Mouse (Mus musculus): ENCODE results near the gene Vsig2.

Vsig2 gene

GRCm38 (mm10) chr9:37530888-37531705 is 8.0 kb upstream of the Vsig2 start:
- ATAC-seq (ENCODE audit: insufficient number of reproducible peaks, low FRiP score, low TSS enrichment): peak; percentile 66

DNA sequence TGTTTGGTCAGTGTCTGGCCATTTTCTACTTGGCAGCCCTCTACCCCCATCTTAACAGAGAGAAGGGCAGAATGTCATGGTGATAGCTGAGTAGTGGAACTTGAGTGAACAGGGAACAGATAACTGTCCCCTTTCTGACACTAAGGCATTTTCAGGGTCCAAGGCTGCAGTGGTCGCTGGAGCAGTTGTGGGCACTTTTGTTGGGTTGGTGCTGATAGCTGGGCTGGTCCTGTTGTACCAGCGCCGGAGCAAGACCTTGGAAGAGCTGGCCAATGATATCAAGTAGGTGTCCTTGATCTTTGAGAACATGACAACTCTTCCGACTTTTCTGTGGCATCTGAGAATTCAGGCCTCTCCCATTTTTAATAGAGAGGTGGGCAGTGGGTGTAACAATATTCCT is 2.2 kb upstream of the Vsig2 start:
- no peak for ATAC-seq (ENCODE audit: insufficient number of reproducible peaks, low FRiP score, low TSS enrichment)

DNA sequence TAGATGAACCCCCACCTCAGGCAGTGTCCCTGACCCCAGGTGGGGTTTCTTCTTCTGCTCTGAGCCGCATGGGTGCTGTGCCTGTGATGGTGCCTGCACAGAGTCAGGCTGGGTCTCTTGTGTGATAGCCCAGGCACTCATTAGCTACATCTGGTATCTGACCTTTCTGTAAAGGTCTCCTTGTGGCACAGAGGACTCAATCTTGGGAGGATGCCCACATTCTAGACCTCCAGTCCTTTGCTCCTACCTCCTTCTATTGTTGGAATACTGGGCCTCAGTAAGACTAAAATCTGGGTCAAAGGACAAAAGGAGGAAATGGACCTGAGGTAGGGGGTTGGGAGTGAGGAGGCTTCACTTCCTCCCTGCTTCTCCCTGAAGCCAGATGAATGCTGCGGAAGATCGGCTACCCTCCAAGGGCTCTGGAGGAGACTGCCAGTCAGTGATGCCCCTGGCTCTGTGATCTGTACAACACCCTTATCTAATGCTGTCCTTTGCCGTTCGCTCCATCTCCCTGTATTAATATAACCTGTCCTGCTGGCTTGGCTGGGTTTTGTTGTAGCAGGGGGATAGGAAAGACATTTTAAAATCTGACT is 1.3 kb upstream of the Vsig2 start:
- no peak for ATAC-seq (ENCODE audit: insufficient number of reproducible peaks, low FRiP score, low TSS enrichment)

DNA sequence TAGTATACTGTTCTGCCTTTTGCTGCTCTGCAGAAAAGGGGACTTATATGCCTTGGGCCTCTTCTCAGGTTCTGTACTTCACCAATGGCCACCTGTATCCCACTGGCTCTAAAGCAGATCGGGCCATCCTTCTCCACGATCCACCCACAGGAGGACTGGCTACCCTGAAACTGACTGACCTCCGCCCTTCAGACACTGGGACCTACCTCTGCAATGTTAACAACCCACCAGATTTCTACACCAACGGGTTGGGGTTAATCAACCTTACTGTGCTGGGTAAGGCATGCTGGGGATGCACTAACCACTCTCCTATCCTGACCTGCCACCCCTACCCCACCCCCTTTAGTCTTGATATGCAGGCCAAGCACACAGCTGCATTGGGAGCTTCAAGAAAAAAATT is 1.2 kb downstream of the Vsig2 start:
- ATAC-seq (ENCODE audit: insufficient number of reproducible peaks, low FRiP score, low TSS enrichment): no peak

DNA sequence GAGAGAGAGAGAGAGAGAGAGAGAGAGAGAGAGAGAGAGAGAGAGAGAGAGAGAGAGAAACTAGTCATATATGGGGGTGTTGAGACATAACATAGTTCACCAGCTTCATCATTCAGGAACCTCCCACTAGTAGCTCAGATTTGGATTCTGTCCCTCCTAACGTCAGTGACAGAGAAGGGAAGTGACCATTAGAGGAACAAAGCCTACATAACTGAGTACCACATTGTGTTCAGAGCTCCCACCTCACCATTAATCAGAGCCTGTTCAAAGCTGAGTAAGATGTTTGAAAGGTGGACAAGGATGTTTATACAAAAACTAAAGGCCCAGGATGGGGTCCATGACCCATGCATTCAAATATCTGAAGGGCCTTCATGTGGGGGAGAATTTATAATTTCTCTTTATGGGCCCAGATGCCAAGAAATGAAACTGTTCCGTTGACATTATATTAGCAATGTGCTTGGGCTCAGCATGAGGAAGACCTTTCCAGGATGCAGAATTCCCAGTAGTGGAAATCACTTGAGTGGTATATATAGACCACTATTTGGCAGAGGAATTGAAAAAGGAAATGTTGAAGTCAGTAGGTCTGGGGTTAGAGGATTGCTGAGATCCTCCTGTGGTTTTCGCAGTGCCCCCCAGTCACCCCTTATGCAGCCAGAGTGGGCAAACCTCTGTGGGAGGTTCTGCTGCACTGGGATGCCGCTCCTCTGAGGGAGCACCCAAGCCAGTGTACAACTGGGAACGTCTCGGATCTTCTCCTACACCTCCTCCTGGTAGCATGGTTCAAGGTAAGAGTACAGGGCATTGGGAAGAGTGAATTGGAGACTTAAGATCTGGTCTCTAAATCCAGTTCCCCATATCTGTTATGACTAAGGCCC is 1.9 kb downstream of the Vsig2 start:
- ATAC-seq (ENCODE audit: insufficient number of reproducible peaks, low FRiP score, low TSS enrichment): no peak

- no peak for ATAC-seq (ENCODE audit: insufficient number of reproducible peaks, low FRiP score, low TSS enrichment)
Observed at GRCm38 (mm10) chr9:37541851-37542642, 3.0 kb downstream of the Vsig2 start.

DNA sequence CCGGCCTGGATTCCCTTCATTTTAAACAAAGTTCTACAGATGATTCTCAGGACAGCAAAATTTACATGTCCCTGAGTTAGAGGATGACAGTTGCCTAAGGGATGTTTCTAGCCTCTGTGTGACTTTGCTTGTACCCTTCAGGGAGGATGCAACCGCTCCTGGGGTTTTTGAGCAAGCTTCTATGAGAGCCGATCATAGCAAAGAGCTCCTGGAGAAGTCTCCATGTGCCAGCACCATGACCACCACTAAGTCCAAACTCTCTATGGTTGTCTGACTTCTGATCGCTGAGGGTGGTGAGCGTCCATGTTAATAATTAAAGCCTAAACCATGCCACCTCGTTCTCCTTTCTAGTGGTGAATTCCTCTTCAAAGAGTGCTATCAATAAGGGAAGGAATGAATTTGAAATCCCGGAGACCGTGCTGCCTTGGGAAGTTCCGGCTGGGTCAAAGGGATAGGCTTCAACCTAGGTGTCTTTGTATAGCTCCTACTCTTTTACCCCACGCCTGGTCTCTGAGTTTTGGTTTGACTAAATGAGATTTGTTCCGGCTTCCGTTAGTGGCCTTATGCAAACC is 4.9 kb downstream of the Vsig2 start:
- ATAC-seq (ENCODE audit: insufficient number of reproducible peaks, low FRiP score, low TSS enrichment): no peak

GRCm38 (mm10) chr9:37544447-37545165 is 5.6 kb downstream of the Vsig2 start:
- ATAC-seq (ENCODE audit: insufficient number of reproducible peaks, low FRiP score, low TSS enrichment): peak; percentile 47; the same call in 1 of the 2 replicates

DNA sequence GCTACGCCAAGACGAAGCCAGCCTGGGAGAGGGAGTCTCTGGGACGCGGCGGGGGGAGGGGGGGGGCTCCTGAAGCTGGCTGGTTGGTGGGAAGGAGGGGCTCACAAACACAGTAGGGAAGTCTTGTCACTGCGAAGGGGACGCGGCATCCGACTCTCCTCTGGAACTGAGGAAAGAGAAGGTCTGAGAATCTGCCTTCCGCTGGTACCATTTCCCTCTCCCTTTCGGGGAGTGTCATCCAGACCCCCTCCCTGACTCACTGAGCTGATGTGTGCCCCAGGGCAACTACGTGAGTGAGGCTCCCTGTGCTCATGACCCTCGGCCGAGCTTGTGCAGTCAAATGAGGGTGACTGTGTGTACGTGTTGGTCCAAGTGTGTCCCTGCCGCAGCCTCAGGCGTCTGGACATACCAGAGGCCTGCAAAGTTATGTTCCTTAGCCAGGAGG is 6.1 kb downstream of the Vsig2 start:
- ATAC-seq (ENCODE audit: insufficient number of reproducible peaks, low FRiP score, low TSS enrichment): 0 out of 2 replicates have a peak, but pooled peaks have one; percentile 26

- no peak for ATAC-seq (ENCODE audit: insufficient number of reproducible peaks, low FRiP score, low TSS enrichment)
Observed at GRCm38 (mm10) chr9:37545847-37546452, 6.9 kb downstream of the Vsig2 start.

DNA sequence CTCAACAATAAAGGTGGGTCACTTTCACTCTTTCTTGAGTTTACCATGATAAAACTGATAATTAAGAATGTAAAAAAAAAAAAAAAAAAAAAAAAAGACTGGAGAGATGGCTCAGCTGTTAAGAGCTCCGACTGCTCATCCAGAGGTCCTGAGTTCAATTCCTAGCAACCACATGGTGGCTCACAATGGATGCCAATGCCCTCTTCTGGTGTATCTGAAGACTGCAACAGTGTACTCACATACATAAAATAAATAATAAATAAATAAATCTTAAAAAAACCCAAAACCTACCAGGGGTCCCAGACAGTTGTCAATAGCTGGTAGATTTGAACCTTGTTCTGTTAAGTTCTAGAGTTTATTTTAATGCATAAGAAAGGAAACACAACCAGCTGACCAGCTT is 7.8 kb downstream of the Vsig2 start:
- ATAC-seq (ENCODE audit: insufficient number of reproducible peaks, low FRiP score, low TSS enrichment): no peak

GRCm38 (mm10) chr9:37550435-37550834 is 11.4 kb downstream of the Vsig2 start:
- ATAC-seq (ENCODE audit: insufficient number of reproducible peaks, low FRiP score, low TSS enrichment): no peak

DNA sequence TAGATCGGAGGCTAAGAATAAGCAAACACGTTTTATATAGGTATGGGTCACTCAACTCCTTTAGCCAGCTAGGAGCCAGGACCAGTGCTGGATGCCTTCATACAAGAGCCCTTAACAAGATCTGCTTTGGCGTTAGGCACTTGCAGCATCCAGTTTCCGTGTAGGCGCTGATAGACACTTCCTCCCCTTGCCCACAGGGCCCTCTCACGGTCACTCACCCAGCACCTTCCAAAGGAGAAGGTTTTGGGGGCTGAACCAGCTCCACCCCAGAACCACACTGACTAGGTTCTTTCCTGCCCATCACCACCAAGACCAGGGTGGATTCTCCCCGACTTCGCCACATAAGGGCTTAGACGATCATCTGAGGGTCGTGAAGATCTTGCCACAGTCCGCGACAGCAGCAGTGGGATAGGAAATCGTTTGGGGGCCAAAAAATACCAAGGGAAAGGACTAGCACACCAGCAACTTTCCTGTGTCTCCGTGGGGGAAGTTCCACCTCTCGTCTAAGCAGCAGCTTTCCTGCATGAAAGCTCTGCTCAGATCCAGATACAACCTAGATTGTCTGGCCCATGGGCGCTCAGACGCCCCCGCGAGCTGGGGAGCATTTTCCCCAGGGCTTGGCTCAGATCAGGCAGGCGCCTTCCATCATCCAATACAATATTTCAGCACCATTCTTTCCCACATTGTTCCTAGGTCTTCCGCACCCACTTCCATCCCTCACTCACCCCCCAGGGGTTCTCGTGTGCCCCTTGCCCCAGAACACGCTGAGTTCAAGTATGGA is 12.9 kb downstream of the Vsig2 start:
- no peak for ATAC-seq (ENCODE audit: insufficient number of reproducible peaks, low FRiP score, low TSS enrichment)

GRCm38 (mm10) chr9:37552536-37553293 is 13.7 kb downstream of the Vsig2 start, which contains the start of gene Nrgn:
Gene Nrgn (minus strand): TSS chr9:37552904.
- ATAC-seq (ENCODE audit: insufficient number of reproducible peaks, low FRiP score, low TSS enrichment): no peak

- no peak for ATAC-seq (ENCODE audit: insufficient number of reproducible peaks, low FRiP score, low TSS enrichment)
Observed at GRCm38 (mm10) chr9:37554279-37554678, 15.2 kb downstream of the Vsig2 start.

GRCm38 (mm10) chr9:37554838-37555748 is 16.0 kb downstream of the Vsig2 start, which contains the start of gene Siae:
Gene Siae (plus strand): TSS chr9:37555698.
- ATAC-seq (ENCODE audit: insufficient number of reproducible peaks, low FRiP score, low TSS enrichment): no peak

Data from cerebellum, adult (tissue).